Mouse (Mus musculus) megakaryocyte, embryonic 14.5 days (primary cell): Measurements from ENCODE around the gene Bcl2.

Source experiments
- FLI1 ChIP-seq: IDR thresholded peaks from 2 replicates; pipeline ENCODE4 v1.6.1; 2012; ENCODE audit warnings: low read length, inconsistent platforms, mixed read lengths
- GATA1 ChIP-seq: IDR thresholded peaks from 3 replicates; pipeline ENCODE4 v1.6.1; 2012; ENCODE audit warnings: mixed read lengths, low read length, inconsistent platforms, borderline replicate concordance

- TF ChIP-seq GATA1 (no peak), FLI1 (no peak)
Observed at GRCm38 (mm10) chr1:106640577-106640976, 73.5 kb downstream of the Bcl2 start.
